Mouse (Mus musculus): ENCODE measurements around the gene Galk2. TPM values are rescaled to one million over a fixed set of nuclear protein-coding genes. Genes with fewer than 3 reads are reported as not detected.
A peak's percentile ranks its signal among the peaks of the same experiment; 100 is the strongest.

The Galk2 gene
- polyA plus RNA-seq, 1 experiment from 2014 or later, result 37.3 TPM

DNA sequence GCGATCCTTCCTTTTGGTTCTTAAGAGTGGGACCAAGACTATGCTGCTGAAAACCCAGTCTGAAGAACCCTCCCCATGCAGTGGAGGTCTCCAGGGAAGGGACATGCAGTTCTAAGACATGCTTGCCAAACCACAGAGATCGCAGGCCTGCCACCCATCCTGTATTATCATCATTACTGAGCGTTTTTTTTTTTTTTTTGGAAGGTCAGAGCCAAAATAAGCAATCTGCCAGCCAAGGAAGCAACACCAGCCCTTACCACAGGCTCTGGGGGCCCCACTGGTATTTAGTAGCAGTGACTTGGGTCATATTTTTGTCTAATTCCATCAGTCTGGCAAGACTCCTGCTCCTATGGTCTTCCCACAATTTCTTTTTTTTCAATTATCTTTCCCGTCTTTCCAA lies 64.0 kb downstream of the Galk2 start:
- Histone ChIP-seq H3K4me3 (ENCODE audit: low read depth, low read length) (no peak overlapping the region), H3K4me2 (ENCODE audit: low read depth, low read length) (no peak overlapping the region), H3K9ac (replicated peaks; ENCODE audit: low read length) (no peak overlapping the region), H3K4me1 (ENCODE audit: control insufficient read depth, insufficient read depth, low read length) (no peaks in the 10 kb centered on the region), H3K27ac (replicated peaks; ENCODE audit: low read depth, low read length) (no peak overlapping the region), H3K9me3 (replicated peaks; ENCODE audit: control insufficient read depth, low read length) (no peaks in the 10 kb centered on the region), H3K36me3 (replicated peaks; ENCODE audit: control insufficient read depth, insufficient read depth, low read depth, low read length) (no peaks in the 10 kb centered on the region), H3K27me3 (ENCODE audit: control insufficient read depth, insufficient read depth, low read length) (no peaks in the 10 kb centered on the region)
- ATAC-seq (replicated peaks; ENCODE audit: insufficient number of reproducible peaks, low FRiP score, low TSS enrichment, low read depth) (no peak), DNase-seq (ENCODE audit: low spot score) (no peak)
- WGBS, result 80% methylated on average over 4 of the region's 4 CpGs

- H3K9me3 ChIP-seq (replicated peaks; ENCODE audit: control insufficient read depth, low read length), result no peaks in the 10 kb centered on the region
- H3K9ac ChIP-seq (replicated peaks; ENCODE audit: low read length), result no peak overlapping the region
- H3K4me2 ChIP-seq (ENCODE audit: low read depth, low read length), result no peak overlapping the region
- no peaks in the 10 kb centered on the region for H3K27me3 ChIP-seq (ENCODE audit: control insufficient read depth, insufficient read depth, low read length)
- DNase-seq (ENCODE audit: low spot score) (no peak), ATAC-seq (replicated peaks; ENCODE audit: insufficient number of reproducible peaks, low FRiP score, low TSS enrichment, low read depth) (no peak)
- H3K36me3 ChIP-seq (replicated peaks; ENCODE audit: control insufficient read depth, insufficient read depth, low read depth, low read length), result no peaks in the 10 kb centered on the region
- WGBS, result 89% methylated on average over 5 of the region's 5 CpGs
- H3K27ac ChIP-seq (replicated peaks; ENCODE audit: low read depth, low read length), result no peak overlapping the region
- no peaks in the 10 kb centered on the region for H3K4me1 ChIP-seq (ENCODE audit: control insufficient read depth, insufficient read depth, low read length)
- H3K4me3 ChIP-seq (ENCODE audit: low read depth, low read length), result no peak overlapping the region
These were observed 64.4 kb downstream of the Galk2 start for GRCm38 (mm10) chr2:125923346-125923745.

DNA sequence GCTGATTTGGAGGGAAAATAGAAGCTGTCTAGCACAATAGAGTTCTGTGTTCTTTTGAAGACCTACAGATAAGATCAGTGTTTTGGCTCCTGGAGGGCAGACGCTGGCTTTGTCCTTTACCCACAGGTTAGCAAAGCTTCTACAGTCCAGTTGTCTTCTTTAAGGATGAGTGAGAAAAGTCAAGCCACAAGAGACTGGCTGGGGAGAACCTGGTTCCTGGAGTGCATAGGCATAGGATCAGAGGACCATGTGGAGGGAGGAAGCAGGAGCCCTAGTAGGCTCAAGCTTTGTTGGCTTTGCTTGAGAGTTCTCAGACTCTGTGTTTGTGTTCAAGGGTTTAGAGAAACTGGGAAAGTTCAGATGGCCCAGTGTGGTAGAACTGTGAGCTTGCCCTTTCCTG lies 65.6 kb downstream of the Galk2 start:
- no peak for ATAC-seq (replicated peaks; ENCODE audit: insufficient number of reproducible peaks, low FRiP score, low TSS enrichment, low read depth)
- H3K4me2 ChIP-seq (ENCODE audit: low read depth, low read length), result no peak overlapping the region

GRCm38 (mm10) chr2:125925081-125925480 lies 66.2 kb downstream of the Galk2 start:
- H3K4me1 ChIP-seq (ENCODE audit: control insufficient read depth, insufficient read depth, low read length), result no peaks in the 10 kb centered on the region
- no peaks in the 10 kb centered on the region for H3K27me3 ChIP-seq (ENCODE audit: control insufficient read depth, insufficient read depth, low read length)
- DNase-seq (ENCODE audit: low spot score) (no peak), ATAC-seq (replicated peaks; ENCODE audit: insufficient number of reproducible peaks, low FRiP score, low TSS enrichment, low read depth) (no peak)
- no peaks in the 10 kb centered on the region for H3K9me3 ChIP-seq (replicated peaks; ENCODE audit: control insufficient read depth, low read length)
- no peak overlapping the region for H3K4me2 ChIP-seq (ENCODE audit: low read depth, low read length)
- 85% methylated on average over 3 of the region's 3 CpGs for WGBS
- no peak overlapping the region for H3K27ac ChIP-seq (replicated peaks; ENCODE audit: low read depth, low read length)
- no peak overlapping the region for H3K4me3 ChIP-seq (ENCODE audit: low read depth, low read length)
- no peak overlapping the region for H3K9ac ChIP-seq (replicated peaks; ENCODE audit: low read length)
- no peaks in the 10 kb centered on the region for H3K36me3 ChIP-seq (replicated peaks; ENCODE audit: control insufficient read depth, insufficient read depth, low read depth, low read length)

More for the DNA sequence above, 65.6 kb downstream of the Galk2 start:
- H3K9me3 ChIP-seq (replicated peaks; ENCODE audit: control insufficient read depth, low read length), result no peaks in the 10 kb centered on the region
- no peak overlapping the region for H3K9ac ChIP-seq (replicated peaks; ENCODE audit: low read length)
- no peak overlapping the region for H3K4me3 ChIP-seq (ENCODE audit: low read depth, low read length)
- no peak overlapping the region for H3K27ac ChIP-seq (replicated peaks; ENCODE audit: low read depth, low read length)
- DNase-seq (ENCODE audit: low spot score), result no peak
- no peaks in the 10 kb centered on the region for H3K4me1 ChIP-seq (ENCODE audit: control insufficient read depth, insufficient read depth, low read length)
- 38% methylated on average over 1 of the region's 1 CpGs for WGBS
- H3K27me3 ChIP-seq (ENCODE audit: control insufficient read depth, insufficient read depth, low read length), result no peaks in the 10 kb centered on the region
- no peaks in the 10 kb centered on the region for H3K36me3 ChIP-seq (replicated peaks; ENCODE audit: control insufficient read depth, insufficient read depth, low read depth, low read length)

- ATAC-seq (replicated peaks; ENCODE audit: insufficient number of reproducible peaks, low FRiP score, low TSS enrichment, low read depth) (no peak), DNase-seq (ENCODE audit: low spot score) (no peak)
- no peak overlapping the region for H3K27ac ChIP-seq (replicated peaks; ENCODE audit: low read depth, low read length)
- H3K4me3 ChIP-seq (ENCODE audit: low read depth, low read length), result no peak overlapping the region
- H3K27me3 ChIP-seq (ENCODE audit: control insufficient read depth, insufficient read depth, low read length), result no peaks in the 10 kb centered on the region
- 96% methylated on average over 3 of the region's 3 CpGs for WGBS
- no peaks in the 10 kb centered on the region for H3K36me3 ChIP-seq (replicated peaks; ENCODE audit: control insufficient read depth, insufficient read depth, low read depth, low read length)
- H3K9me3 ChIP-seq (replicated peaks; ENCODE audit: control insufficient read depth, low read length), result no peaks in the 10 kb centered on the region
- H3K4me2 ChIP-seq (ENCODE audit: low read depth, low read length), result no peak overlapping the region
- no peak overlapping the region for H3K9ac ChIP-seq (replicated peaks; ENCODE audit: low read length)
- H3K4me1 ChIP-seq (ENCODE audit: control insufficient read depth, insufficient read depth, low read length), result peaks cover 2% of the 10 kb centered on the region; the same call in 1 of the 2 replicates
These were observed 70.5 kb downstream of the Galk2 start for GRCm38 (mm10) chr2:125929396-125929795.

- no peak overlapping the region for H3K4me2 ChIP-seq (ENCODE audit: low read depth, low read length)
- no peak overlapping the region for H3K4me3 ChIP-seq (ENCODE audit: low read depth, low read length)
- H3K4me1 ChIP-seq (ENCODE audit: control insufficient read depth, insufficient read depth, low read length), result peaks cover 2% of the 10 kb centered on the region; the same call in 1 of the 2 replicates
- no peaks in the 10 kb centered on the region for H3K36me3 ChIP-seq (replicated peaks; ENCODE audit: control insufficient read depth, insufficient read depth, low read depth, low read length)
- 56% methylated on average over 2 of the region's 2 CpGs for WGBS
- no peak overlapping the region for H3K9ac ChIP-seq (replicated peaks; ENCODE audit: low read length)
- ATAC-seq (replicated peaks; ENCODE audit: insufficient number of reproducible peaks, low FRiP score, low TSS enrichment, low read depth) (no peak), DNase-seq (ENCODE audit: low spot score) (no peak)
- no peaks in the 10 kb centered on the region for H3K9me3 ChIP-seq (replicated peaks; ENCODE audit: control insufficient read depth, low read length)
- no peaks in the 10 kb centered on the region for H3K27me3 ChIP-seq (ENCODE audit: control insufficient read depth, insufficient read depth, low read length)
- no peak overlapping the region for H3K27ac ChIP-seq (replicated peaks; ENCODE audit: low read depth, low read length)
These were observed 71.0 kb downstream of the Galk2 start for GRCm38 (mm10) chr2:125929872-125930271.

DNA sequence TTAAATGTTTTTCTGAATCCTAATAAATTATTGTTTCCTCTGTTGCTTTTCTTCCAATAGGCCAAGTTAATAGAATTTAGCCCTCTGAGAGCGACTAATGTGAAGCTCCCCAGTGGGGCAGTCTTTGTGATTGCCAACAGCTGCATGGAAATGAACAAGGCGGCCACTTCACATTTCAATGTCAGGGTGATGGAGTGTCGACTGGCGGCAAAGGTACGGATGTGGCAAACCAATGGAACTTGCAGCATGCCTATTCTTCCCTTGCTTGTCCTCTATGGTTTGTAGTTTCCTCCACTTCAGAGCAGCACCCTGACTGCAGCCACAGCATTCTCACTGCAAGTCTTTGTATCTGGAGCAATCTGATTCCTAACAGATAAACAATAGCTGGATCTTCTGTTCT lies 72.3 kb downstream of the Galk2 start:
- ATAC-seq (replicated peaks; ENCODE audit: insufficient number of reproducible peaks, low FRiP score, low TSS enrichment, low read depth) (no peak), DNase-seq (ENCODE audit: low spot score) (no peak)
- Histone ChIP-seq H3K4me1 (ENCODE audit: control insufficient read depth, insufficient read depth, low read length) (peaks cover 2% of the 10 kb centered on the region; the same call in 1 of the 2 replicates), H3K27me3 (ENCODE audit: control insufficient read depth, insufficient read depth, low read length) (no peaks in the 10 kb centered on the region), H3K9me3 (replicated peaks; ENCODE audit: control insufficient read depth, low read length) (no peaks in the 10 kb centered on the region), H3K9ac (replicated peaks; ENCODE audit: low read length) (no peak overlapping the region), H3K36me3 (replicated peaks; ENCODE audit: control insufficient read depth, insufficient read depth, low read depth, low read length) (no peaks in the 10 kb centered on the region), H3K27ac (replicated peaks; ENCODE audit: low read depth, low read length) (no peak overlapping the region), H3K4me2 (ENCODE audit: low read depth, low read length) (no peak overlapping the region), H3K4me3 (ENCODE audit: low read depth, low read length) (no peak overlapping the region)
- 75% methylated on average over 5 of the region's 5 CpGs for WGBS

DNA sequence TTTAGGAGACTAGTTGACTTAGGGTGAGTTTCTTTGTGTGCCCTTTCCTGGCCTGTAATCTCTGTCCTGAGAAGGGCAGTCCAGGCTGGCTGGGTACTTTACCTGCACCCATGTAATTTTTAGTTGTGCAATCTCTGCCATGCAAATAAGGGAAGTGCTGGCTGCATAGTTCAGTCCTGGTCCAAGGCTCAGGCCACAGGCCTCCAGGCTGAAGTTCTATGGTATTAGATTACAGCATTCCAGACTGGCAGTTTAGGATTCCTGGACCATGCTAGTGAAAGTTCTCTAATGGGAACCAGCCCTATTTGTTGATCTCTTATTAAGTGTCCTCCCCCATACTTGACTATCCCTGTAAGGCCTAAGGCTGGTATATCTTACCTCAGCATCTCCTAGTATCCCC lies 73.8 kb downstream of the Galk2 start:
- DNase-seq (ENCODE audit: low spot score) (peak; percentile 72), ATAC-seq (replicated peaks; ENCODE audit: insufficient number of reproducible peaks, low FRiP score, low TSS enrichment, low read depth) (peak; percentile 67; the same call in 1 of the 2 replicates)
- H3K4me2 ChIP-seq (ENCODE audit: low read depth, low read length), result no peak overlapping the region
- peaks cover 2% of the 10 kb centered on the region; the same call in 1 of the 2 replicates for H3K4me1 ChIP-seq (ENCODE audit: control insufficient read depth, insufficient read depth, low read length)
- H3K9ac ChIP-seq (replicated peaks; ENCODE audit: low read length), result no peak overlapping the region
- H3K27me3 ChIP-seq (ENCODE audit: control insufficient read depth, insufficient read depth, low read length), result no peaks in the 10 kb centered on the region
- no peaks in the 10 kb centered on the region for H3K36me3 ChIP-seq (replicated peaks; ENCODE audit: control insufficient read depth, insufficient read depth, low read depth, low read length)
- no peak overlapping the region for H3K4me3 ChIP-seq (ENCODE audit: low read depth, low read length)
- H3K9me3 ChIP-seq (replicated peaks; ENCODE audit: control insufficient read depth, low read length), result no peaks in the 10 kb centered on the region
- H3K27ac ChIP-seq (replicated peaks; ENCODE audit: low read depth, low read length), result no peak overlapping the region

Data from embryonic facial prominence, embryonic 11.5 days (tissue).